Mouse (Mus musculus) neutrophil, adult 83 days (primary cell): Measurements from ENCODE around the gene Klhl1. TPM values are rescaled to one million over a fixed set of nuclear protein-coding genes. Genes with fewer than 3 reads are reported as not detected.

Experiments
- total RNA-seq, 2 experiments: library from RNA; stranded (reverse); gene quantifications; one replicate each; pipeline ENCODE4 v1.2.4; 2023

The Klhl1 gene
- not detected for total RNA-seq

GRCm38 (mm10) chr14:96518954-96519682 lies at the start of gene Klhl1:
TSS of gene Klhl1 (minus strand) at chr14:96519102.

